Mouse (Mus musculus): ENCODE measurements around the gene Adgrb3. TPM values are rescaled to one million over a fixed set of nuclear protein-coding genes. Genes with fewer than 3 reads are reported as not detected.

Adgrb3 gene
- polyA plus RNA-seq, 1 experiment from 2014 or later: 0.89 TPM

GRCm38 (mm10) chr1:25115512-25115911 is 714.0 kb downstream of the Adgrb3 start:
- no peak overlapping the region for H3K4me3 ChIP-seq (ENCODE audit: low read depth, low read length)
- no peak overlapping the region for H3K9ac ChIP-seq (ENCODE audit: low read depth, low read length)
- no peaks in the 10 kb centered on the region for H3K27me3 ChIP-seq (ENCODE audit: control insufficient read depth, insufficient read depth, low read length)
- H3K4me2 ChIP-seq: no peak overlapping the region
- H3K9me3 ChIP-seq (replicated peaks; ENCODE audit: control insufficient read depth, low read length): no peaks in the 10 kb centered on the region
- H3K4me1 ChIP-seq (ENCODE audit: control insufficient read depth, insufficient read depth, low read length): no peaks in the 10 kb centered on the region
- no peak for ATAC-seq (replicated peaks; ENCODE audit: insufficient number of reproducible peaks, low FRiP score, low TSS enrichment)
- no peaks in the 10 kb centered on the region for H3K36me3 ChIP-seq (ENCODE audit: control insufficient read depth, insufficient read depth, low read length)
- 72% methylated on average over 11 of the region's 11 CpGs for WGBS (ENCODE audit: insufficient replicate concordance)
- no peak overlapping the region for H3K27ac ChIP-seq (ENCODE audit: low read depth, low read length)

GRCm38 (mm10) chr1:25107500-25108101 is 721.9 kb downstream of the Adgrb3 start:
- no peaks in the 10 kb centered on the region for H3K27me3 ChIP-seq (ENCODE audit: control insufficient read depth, insufficient read depth, low read length)
- no peak overlapping the region for H3K4me2 ChIP-seq
- H3K9ac ChIP-seq (ENCODE audit: low read depth, low read length): no peak overlapping the region
- H3K27ac ChIP-seq (ENCODE audit: low read depth, low read length): no peak overlapping the region
- no peaks in the 10 kb centered on the region for H3K9me3 ChIP-seq (replicated peaks; ENCODE audit: control insufficient read depth, low read length)
- ATAC-seq (replicated peaks; ENCODE audit: insufficient number of reproducible peaks, low FRiP score, low TSS enrichment): no peak
- no peak overlapping the region for H3K4me3 ChIP-seq (ENCODE audit: low read depth, low read length)
- no peaks in the 10 kb centered on the region for H3K4me1 ChIP-seq (ENCODE audit: control insufficient read depth, insufficient read depth, low read length)
- WGBS (ENCODE audit: insufficient replicate concordance): 76% methylated on average over 3 of the region's 3 CpGs
- H3K36me3 ChIP-seq (ENCODE audit: control insufficient read depth, insufficient read depth, low read length): no peaks in the 10 kb centered on the region

GRCm38 (mm10) chr1:25106679-25107078 is 722.8 kb downstream of the Adgrb3 start:
- no peaks in the 10 kb centered on the region for H3K4me1 ChIP-seq (ENCODE audit: control insufficient read depth, insufficient read depth, low read length)
- no peak for ATAC-seq (replicated peaks; ENCODE audit: insufficient number of reproducible peaks, low FRiP score, low TSS enrichment)
- 75% methylated on average over 6 of the region's 6 CpGs for WGBS (ENCODE audit: insufficient replicate concordance)
- H3K27ac ChIP-seq (ENCODE audit: low read depth, low read length): no peak overlapping the region
- no peaks in the 10 kb centered on the region for H3K27me3 ChIP-seq (ENCODE audit: control insufficient read depth, insufficient read depth, low read length)
- no peak overlapping the region for H3K4me3 ChIP-seq (ENCODE audit: low read depth, low read length)
- H3K9ac ChIP-seq (ENCODE audit: low read depth, low read length): no peak overlapping the region
- no peaks in the 10 kb centered on the region for H3K9me3 ChIP-seq (replicated peaks; ENCODE audit: control insufficient read depth, low read length)
- no peaks in the 10 kb centered on the region for H3K36me3 ChIP-seq (ENCODE audit: control insufficient read depth, insufficient read depth, low read length)
- no peak overlapping the region for H3K4me2 ChIP-seq

GRCm38 (mm10) chr1:25105367-25105766 is 724.1 kb downstream of the Adgrb3 start:
- no peaks in the 10 kb centered on the region for H3K36me3 ChIP-seq (ENCODE audit: control insufficient read depth, insufficient read depth, low read length)
- 47% methylated on average over 4 of the region's 4 CpGs for WGBS (ENCODE audit: insufficient replicate concordance)
- no peaks in the 10 kb centered on the region for H3K9me3 ChIP-seq (replicated peaks; ENCODE audit: control insufficient read depth, low read length)
- H3K4me3 ChIP-seq (ENCODE audit: low read depth, low read length): no peak overlapping the region
- no peak for ATAC-seq (replicated peaks; ENCODE audit: insufficient number of reproducible peaks, low FRiP score, low TSS enrichment)
- H3K4me1 ChIP-seq (ENCODE audit: control insufficient read depth, insufficient read depth, low read length): no peaks in the 10 kb centered on the region; the same call in 1 of the 2 replicates
- H3K4me2 ChIP-seq: no peak overlapping the region
- no peak overlapping the region for H3K27ac ChIP-seq (ENCODE audit: low read depth, low read length)
- no peak overlapping the region for H3K9ac ChIP-seq (ENCODE audit: low read depth, low read length)
- H3K27me3 ChIP-seq (ENCODE audit: control insufficient read depth, insufficient read depth, low read length): no peaks in the 10 kb centered on the region

GRCm38 (mm10) chr1:25088010-25088719 is 741.3 kb downstream of the Adgrb3 start:
- H3K36me3 ChIP-seq (ENCODE audit: control insufficient read depth, insufficient read depth, low read length): no peaks in the 10 kb centered on the region
- H3K27me3 ChIP-seq (ENCODE audit: control insufficient read depth, insufficient read depth, low read length): no peaks in the 10 kb centered on the region
- H3K27ac ChIP-seq (ENCODE audit: low read depth, low read length): no peak overlapping the region
- no peaks in the 10 kb centered on the region for H3K4me1 ChIP-seq (ENCODE audit: control insufficient read depth, insufficient read depth, low read length)
- 53% methylated on average over 5 of the region's 5 CpGs for WGBS (ENCODE audit: insufficient replicate concordance)
- no peaks in the 10 kb centered on the region for H3K9me3 ChIP-seq (replicated peaks; ENCODE audit: control insufficient read depth, low read length)
- no peak for ATAC-seq (replicated peaks; ENCODE audit: insufficient number of reproducible peaks, low FRiP score, low TSS enrichment)
- H3K9ac ChIP-seq (ENCODE audit: low read depth, low read length): no peak overlapping the region
- no peak overlapping the region for H3K4me2 ChIP-seq
- H3K4me3 ChIP-seq (ENCODE audit: low read depth, low read length): no peak overlapping the region

GRCm38 (mm10) chr1:25085616-25086372 is 743.7 kb downstream of the Adgrb3 start:
- H3K4me2 ChIP-seq: peak overlapping the region; percentile 29; the same call in 1 of the 2 replicates

GRCm38 (mm10) chr1:25082377-25082776 is 747.1 kb downstream of the Adgrb3 start:
- WGBS (ENCODE audit: insufficient replicate concordance): 59% methylated on average over 8 of the region's 8 CpGs
- H3K4me2 ChIP-seq: no peak overlapping the region
- no peaks in the 10 kb centered on the region for H3K9me3 ChIP-seq (replicated peaks; ENCODE audit: control insufficient read depth, low read length)
- ATAC-seq (replicated peaks; ENCODE audit: insufficient number of reproducible peaks, low FRiP score, low TSS enrichment): no peak
- no peak overlapping the region for H3K4me3 ChIP-seq (ENCODE audit: low read depth, low read length)
- no peak overlapping the region for H3K27ac ChIP-seq (ENCODE audit: low read depth, low read length)
- no peaks in the 10 kb centered on the region for H3K4me1 ChIP-seq (ENCODE audit: control insufficient read depth, insufficient read depth, low read length)
- no peak overlapping the region for H3K9ac ChIP-seq (ENCODE audit: low read depth, low read length)
- no peaks in the 10 kb centered on the region for H3K27me3 ChIP-seq (ENCODE audit: control insufficient read depth, insufficient read depth, low read length)
- H3K36me3 ChIP-seq (ENCODE audit: control insufficient read depth, insufficient read depth, low read length): no peaks in the 10 kb centered on the region

More at GRCm38 (mm10) chr1:25085616-25086372, 743.7 kb downstream of the Adgrb3 start:
- H3K9me3 ChIP-seq (replicated peaks; ENCODE audit: control insufficient read depth, low read length): no peaks in the 10 kb centered on the region
- H3K4me1 ChIP-seq (ENCODE audit: control insufficient read depth, insufficient read depth, low read length): no peaks in the 10 kb centered on the region
- H3K27me3 ChIP-seq (ENCODE audit: control insufficient read depth, insufficient read depth, low read length): no peaks in the 10 kb centered on the region
- 73% methylated on average over 14 of the region's 14 CpGs for WGBS (ENCODE audit: insufficient replicate concordance)
- no peak overlapping the region for H3K27ac ChIP-seq (ENCODE audit: low read depth, low read length)
- no peak overlapping the region for H3K4me3 ChIP-seq (ENCODE audit: low read depth, low read length)
- H3K9ac ChIP-seq (ENCODE audit: low read depth, low read length): no peak overlapping the region
- ATAC-seq (replicated peaks; ENCODE audit: insufficient number of reproducible peaks, low FRiP score, low TSS enrichment): no peak
- H3K36me3 ChIP-seq (ENCODE audit: control insufficient read depth, insufficient read depth, low read length): no peaks in the 10 kb centered on the region

- Histone ChIP-seq H3K9ac (ENCODE audit: low read depth, low read length) (no peak overlapping the region), H3K4me3 (ENCODE audit: low read depth, low read length) (no peak overlapping the region), H3K36me3 (ENCODE audit: control insufficient read depth, insufficient read depth, low read length) (no peaks in the 10 kb centered on the region), H3K4me2 (no peak overlapping the region), H3K27ac (ENCODE audit: low read depth, low read length) (no peak overlapping the region), H3K4me1 (ENCODE audit: control insufficient read depth, insufficient read depth, low read length) (no peaks in the 10 kb centered on the region), H3K27me3 (ENCODE audit: control insufficient read depth, insufficient read depth, low read length) (no peaks in the 10 kb centered on the region), H3K9me3 (replicated peaks; ENCODE audit: control insufficient read depth, low read length) (no peaks in the 10 kb centered on the region)
- WGBS (ENCODE audit: insufficient replicate concordance): 73% methylated on average over 4 of the region's 4 CpGs
- ATAC-seq (replicated peaks; ENCODE audit: insufficient number of reproducible peaks, low FRiP score, low TSS enrichment): no peak
Observed at GRCm38 (mm10) chr1:25081265-25081849, 748.1 kb downstream of the Adgrb3 start.

Data from heart, embryonic 11.5 days (tissue).